In the genomic region with DNA sequence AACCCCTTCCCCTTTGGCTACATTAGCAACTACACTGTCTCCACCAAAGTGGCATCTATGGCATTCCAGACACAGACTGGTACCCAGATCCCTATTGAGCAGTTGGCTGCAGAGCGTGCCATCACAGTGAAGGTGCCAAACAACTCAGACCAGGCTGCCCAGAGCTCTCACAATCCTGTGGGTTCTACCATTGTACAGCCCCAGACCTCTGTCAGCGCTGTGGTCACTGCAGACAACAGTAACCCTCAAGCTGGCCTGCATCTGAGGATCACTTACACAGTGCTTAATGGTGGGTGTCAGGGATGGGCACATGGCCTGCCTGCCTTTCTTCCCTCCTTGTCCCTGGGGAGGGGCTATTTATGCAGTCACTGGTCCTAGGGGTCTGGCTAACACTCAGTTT, we compare ENCODE assay signal across 18 mouse cellular contexts.
"Had no signal": no experiment of that assay in that cellular context is flagged by ENCODE, and none has a peak within 500 bp of the region (broad histone marks: within the 10 kb centered on the region; RNA-seq: fewer than 3 reads in every experiment).

No protein-coding gene starts in this region.

- H3K9ac ChIP-seq: lung, embryonic 14.5 days; midbrain, embryonic 12.5 days; neural tube, embryonic 13.5 days; neural tube, embryonic 15.5 days had no signal

- H3K9me3 ChIP-seq: midbrain, embryonic 10.5 days; midbrain, embryonic 12.5 days; neural tube, embryonic 13.5 days; neural tube, embryonic 15.5 days had no signal

- H3K4me3 ChIP-seq: midbrain, embryonic 10.5 days; midbrain, embryonic 12.5 days; myocyte; neural tube, embryonic 13.5 days; neural tube, embryonic 15.5 days had no signal

- DNase-seq: lung, embryonic 14.5 days; lung, postnatal 10 days; lung, postnatal 4 days; midbrain, embryonic 14.5 days; retina, postnatal 1 day; right cerebral cortex, adult 18-20 months; right cerebral cortex, postnatal 25 days; right cerebral cortex, postnatal 4 days; spleen, adult 18-20 months; thymus, adult 18-20 months; thymus, postnatal 14 days; thymus, postnatal 36 days had no signal

- H3K27ac ChIP-seq: midbrain, embryonic 10.5 days; midbrain, embryonic 12.5 days; neural tube, embryonic 13.5 days; neural tube, embryonic 15.5 days had no signal

- H3K4me1 ChIP-seq: midbrain, embryonic 10.5 days; midbrain, embryonic 12.5 days; neural tube, embryonic 13.5 days; neural tube, embryonic 15.5 days had no signal

- H3K27me3 ChIP-seq: midbrain, embryonic 12.5 days; neural tube, embryonic 13.5 days; neural tube, embryonic 15.5 days had no signal

- ATAC-seq: midbrain, embryonic 16.5 days had no signal

- H3K4me2 ChIP-seq: lung, embryonic 14.5 days; midbrain, embryonic 12.5 days; neural tube, embryonic 13.5 days; neural tube, embryonic 15.5 days had no signal
